Mouse (Mus musculus) ES-E14 (cell line): ENCODE measurements at regions not wholly inside any gene's neighbourhood (a gene's known extent, or its start where the extent isn't known, plus 50 kb on each side); places are given as distances from the start of the nearest gene placed in this dataset.
"Not testable (repeated sequence)": the region's sequence is repeated elsewhere in the genome, so short reads cannot be mapped to it uniquely, and the experiment has no call there.

Experiments
- CHD2 ChIP-seq: IDR thresholded peaks from 2 replicates; pipeline ENCODE4 v1.6.1; 2014; ENCODE audit warnings: mild to moderate bottlenecking, low read depth, low read length, inconsistent platforms
- MAFK ChIP-seq: IDR thresholded peaks from 2 replicates; pipeline ENCODE4 v1.6.1; 2014; ENCODE audit warnings: mild to moderate bottlenecking, low read depth, low read length, inconsistent platforms; ENCODE audit not compliant: insufficient read depth
- ZC3H11A ChIP-seq: IDR thresholded peaks from 2 replicates; pipeline ENCODE4 v1.6.1; 2012; ENCODE audit warnings: low read depth, mild to moderate bottlenecking, inconsistent platforms, low read length, borderline replicate concordance
- ZNF384 ChIP-seq: IDR thresholded peaks from 2 replicates; pipeline ENCODE4 v1.6.1; 2012; ENCODE audit warnings: low read depth, low read length, inconsistent platforms

DNA sequence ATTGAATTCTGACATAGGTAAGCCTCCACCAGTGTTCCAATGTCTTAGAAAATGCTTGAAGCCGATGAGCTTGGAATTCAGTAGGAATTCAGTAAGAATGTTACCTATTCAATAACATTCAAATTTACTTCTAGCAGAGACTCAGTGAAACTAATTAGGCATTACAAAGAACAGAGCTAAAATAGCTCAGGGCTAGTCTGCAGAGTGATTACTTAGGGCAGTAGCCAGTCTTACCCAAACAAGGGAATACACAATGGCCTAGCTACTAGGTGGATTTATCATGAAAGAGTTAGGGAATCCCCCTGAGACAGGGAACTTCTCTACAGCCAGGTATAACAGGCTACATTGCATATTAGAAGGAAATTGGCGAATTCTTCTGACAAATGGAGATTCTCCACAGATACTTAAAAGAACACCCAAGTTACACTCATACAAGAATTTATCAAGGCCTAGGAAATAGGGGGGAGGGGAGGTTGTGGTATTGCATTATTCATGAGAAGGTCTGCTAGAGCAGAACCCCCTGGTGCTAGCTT lies 799.6 kb downstream of the 1700064H15Rik start:
- TF ChIP-seq ZNF384, ZC3H11A, CHD2, MAFK: not testable (repeated sequence)
